Mouse (Mus musculus) CH12.LX (cell line): Measurements from ENCODE around the gene Ccl7. TPM values are rescaled to one million over a fixed set of nuclear protein-coding genes. Genes with fewer than 3 reads are reported as not detected.

Source experiments
- DNase-seq: peaks from one replicate; pipeline ENCODE4 v3.0.0-alpha.2; 2013; ENCODE audit errors: extremely low read depth
- H3K27ac ChIP-seq: 2 replicates; pipeline ENCODE4 v1.5.1; 2012; ENCODE audit warnings: low read depth, mild to moderate bottlenecking, control low read depth, moderate library complexity; ENCODE audit not compliant: insufficient read depth
- H3K27me3 ChIP-seq: replicated peaks from 2 replicates; pipeline ENCODE3; 2012; ENCODE audit warnings: inconsistent platforms
- H3K36me3 ChIP-seq, 2 experiments: replicated peaks in 1 of 2; 2 replicates each; pipeline versions ENCODE3 to v1.6.1; 2012; ENCODE audit warnings: inconsistent platforms in 1 of 2, low read length in 1 of 2, mild to moderate bottlenecking in 1 of 2, mixed read lengths in 1 of 2, moderate library complexity in 1 of 2; ENCODE audit not compliant: control insufficient read depth in 1 of 2, insufficient read depth in 1 of 2
- H3K4me1 ChIP-seq, 2 experiments: 2 replicates each; pipeline ENCODE4 v1.6.1; 2012; ENCODE audit warnings: inconsistent platforms in 1 of 2, moderate library complexity in 1 of 2; ENCODE audit not compliant: insufficient read depth in 2 of 2, control insufficient read depth in 1 of 2
- H3K4me2 ChIP-seq: 2 replicates; pipeline ENCODE4 v1.6.1; 2012; ENCODE audit warnings: low read depth, mild to moderate bottlenecking, control low read depth; ENCODE audit not compliant: poor library complexity, insufficient read depth, severe bottlenecking
- H3K4me3 ChIP-seq, 3 experiments: fragments of 150-350 bp in 1 of 3; sonication (generic) in 1 of 3; replicated peaks in 1 of 3; 2 replicates each; pipeline versions ENCODE3 to v1.5.1; 2011 to 2012; ENCODE audit warnings: low read depth in 2 of 3, low read length in 2 of 3, mild to moderate bottlenecking in 2 of 3, moderate library complexity in 2 of 3, control low read depth in 1 of 3, improper control_type of control experiment in 1 of 3, inconsistent platforms in 1 of 3, mixed read lengths in 1 of 3; ENCODE audit not compliant: poor library complexity in 1 of 3
- H3K79me2 ChIP-seq: replicated peaks from 2 replicates; pipeline ENCODE4 v1.6.1; 2012; ENCODE audit warnings: mild to moderate bottlenecking, moderate library complexity; ENCODE audit not compliant: control insufficient read depth, poor library complexity, insufficient read depth, severe bottlenecking; ENCODE audit errors: extremely low read depth
- H3K9ac ChIP-seq: 2 replicates; pipeline ENCODE4 v1.6.1; 2012; ENCODE audit warnings: low read depth, mild to moderate bottlenecking, control low read depth, moderate library complexity; ENCODE audit not compliant: insufficient read depth
- H3K9me3 ChIP-seq: replicated peaks from 2 replicates; pipeline ENCODE3; 2012; ENCODE audit warnings: low read length, inconsistent platforms, mixed read lengths
- CHD1 ChIP-seq: IDR thresholded peaks from 2 replicates; pipeline ENCODE4 v1.6.1; 2012; ENCODE audit warnings: low read depth, low read length, improper control_type of control experiment, inconsistent platforms
- CHD2 ChIP-seq: IDR thresholded peaks from 2 replicates; pipeline ENCODE4 v1.6.1; 2011; ENCODE audit warnings: low read length, improper control_type of control experiment
- E2F4 ChIP-seq: IDR thresholded peaks from 2 replicates; pipeline ENCODE4 v1.6.1; 2011; ENCODE audit warnings: low read depth, low read length, improper control_type of control experiment; ENCODE audit not compliant: insufficient replicate concordance
- ELF1 ChIP-seq: IDR thresholded peaks from 2 replicates; pipeline ENCODE4 v1.6.1; 2014; ENCODE audit warnings: low read depth, mild to moderate bottlenecking, inconsistent platforms, low read length, improper control_type of control experiment
- EP300 ChIP-seq: IDR thresholded peaks from 2 replicates; pipeline ENCODE4 v1.6.1; 2011; ENCODE audit warnings: low read length, improper control_type of control experiment
- GABPA ChIP-seq: IDR thresholded peaks from 2 replicates; pipeline ENCODE4 v1.6.1; 2012; ENCODE audit warnings: low read depth, low read length, improper control_type of control experiment, inconsistent platforms; ENCODE audit not compliant: insufficient replicate concordance
- HCFC1 ChIP-seq: IDR thresholded peaks from 2 replicates; pipeline ENCODE4 v1.6.1; 2012; ENCODE audit warnings: low read depth, mild to moderate bottlenecking, inconsistent platforms, low read length, improper control_type of control experiment
- IRF4 ChIP-seq: IDR thresholded peaks from 2 replicates; pipeline ENCODE4 v1.6.1; 2014; ENCODE audit warnings: low read depth, mild to moderate bottlenecking, inconsistent platforms, low read length, improper control_type of control experiment
- JUN ChIP-seq: IDR thresholded peaks from 2 replicates; pipeline ENCODE4 v1.6.1; 2011; ENCODE audit warnings: low read depth, mild to moderate bottlenecking, low read length, improper control_type of control experiment, moderate library complexity; ENCODE audit not compliant: insufficient read depth
- JUND ChIP-seq: conservative IDR thresholded peaks from 2 replicates; pipeline ENCODE4 v1.6.1; 2011; ENCODE audit warnings: low read depth, low read length, improper control_type of control experiment
- MAZ ChIP-seq: IDR thresholded peaks from 2 replicates; pipeline ENCODE4 v1.6.1; 2012; ENCODE audit warnings: low read depth, mild to moderate bottlenecking, inconsistent platforms, low read length, improper control_type of control experiment, moderate library complexity
- MEF2A ChIP-seq: IDR thresholded peaks from 2 replicates; pipeline ENCODE4 v1.6.1; 2014; ENCODE audit warnings: low read depth, mild to moderate bottlenecking, inconsistent platforms, low read length, improper control_type of control experiment, borderline replicate concordance
- MXI1 ChIP-seq: IDR thresholded peaks from 2 replicates; pipeline ENCODE4 v1.6.1; 2011; ENCODE audit warnings: mild to moderate bottlenecking, low read depth, low read length, improper control_type of control experiment
- NRF1 ChIP-seq: IDR thresholded peaks from 2 replicates; pipeline ENCODE4 v1.6.1; 2014; ENCODE audit warnings: low read depth, mild to moderate bottlenecking, inconsistent platforms, low read length, improper control_type of control experiment, moderate library complexity
- PAX5 ChIP-seq: IDR thresholded peaks from 2 replicates; pipeline ENCODE4 v1.6.1; 2012; ENCODE audit warnings: low read length, inconsistent platforms, mixed read lengths
- SIN3A ChIP-seq: IDR thresholded peaks from 2 replicates; pipeline ENCODE4 v1.6.1; 2012; ENCODE audit warnings: low read length, improper control_type of control experiment, inconsistent platforms
- SMC3 ChIP-seq: IDR thresholded peaks from 2 replicates; pipeline ENCODE4 v1.6.1; 2011; ENCODE audit warnings: low read depth, low read length, improper control_type of control experiment
- TBP ChIP-seq: conservative IDR thresholded peaks from 2 replicates; pipeline ENCODE4 v1.6.1; 2011; ENCODE audit warnings: low read depth, low read length, improper control_type of control experiment
- USF2 ChIP-seq: conservative IDR thresholded peaks from 2 replicates; pipeline ENCODE4 v1.6.1; 2011; ENCODE audit warnings: low read depth, low read length, improper control_type of control experiment
- ZC3H11A ChIP-seq: IDR thresholded peaks from 2 replicates; pipeline ENCODE4 v1.6.1; 2012; ENCODE audit warnings: low read depth, mild to moderate bottlenecking, inconsistent platforms, low read length, improper control_type of control experiment
- ZMIZ1 ChIP-seq: IDR thresholded peaks from 2 replicates; pipeline ENCODE4 v1.6.1; 2012; ENCODE audit warnings: low read depth, mild to moderate bottlenecking, inconsistent platforms, low read length, improper control_type of control experiment
- ZNF384 ChIP-seq: IDR thresholded peaks from 2 replicates; pipeline ENCODE4 v1.6.1; 2012; ENCODE audit warnings: low read depth, low read length, improper control_type of control experiment, inconsistent platforms
- dilution Hi-C: fragments of 300-500 bp; cut with MboI; formaldehyde crosslinking; loops from 2 replicates; pipeline ENCODE4 v1.14.3; 2020; ENCODE audit warnings: low sequenced_read_pairs; ENCODE audit not compliant: extremely low pct_unique_long_range_greater_than_20kb, extremely low pct_ligation_motif_present
- in situ Hi-C: fragments of 300-500 bp; cut with MboI; formaldehyde crosslinking; loops from 3 replicates; pipeline ENCODE4 v1.14.3; 2019; ENCODE audit warnings: low sequenced_read_pairs, low pct_ligation_motif_present, low pct_unique_long_range_greater_than_20kb, mixed read lengths
- polyA plus RNA-seq: library from polyadenylated mRNA; unstranded; fragments of >175 nt; gene quantifications from 2 replicates; pipeline ENCODE4 v1.2.1, GENCODE M21; 2012; ENCODE audit warnings: low read depth; ENCODE audit not compliant: insufficient read length
- total RNA-seq, 2 experiments: library from RNA; depleted of rRNA; stranded (reverse); fragments of 300-350 nt in 1 of 2; fragments of >200 nt in 1 of 2; gene quantifications; 2 replicates each; pipeline ENCODE4 v1.2.3; 2012 to 2014

Gene Ccl7
- total and polyA plus RNA-seq, 3 experiments, result not detected

DNA sequence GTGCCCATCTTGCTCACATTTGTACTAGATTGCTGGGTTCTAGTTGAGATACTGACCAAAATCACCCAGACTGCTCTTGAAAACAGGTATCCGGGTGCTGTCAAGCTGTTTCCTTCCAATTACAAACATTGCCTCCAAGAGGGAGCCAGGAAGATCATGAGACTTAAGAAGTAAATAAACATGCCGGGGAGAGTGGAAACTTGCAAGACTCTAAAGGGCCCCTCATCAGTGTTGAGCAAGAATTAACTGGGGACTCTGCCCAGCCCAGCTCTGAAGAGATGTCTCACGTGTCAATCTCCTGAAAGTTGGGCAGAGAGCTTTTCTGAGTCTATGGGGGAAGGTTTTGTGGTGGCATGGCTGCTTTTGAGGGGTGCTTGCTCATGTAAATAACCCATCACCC is 31.5 kb downstream of the Ccl7 start:
- in situ Hi-C loops, result loop anchor here (10.0 kb wide), 1 partner anchor 98 kb away; no protein-coding TSS in a partner anchor
- H3K4me3 ChIP-seq, result no peak overlapping the region
- TF ChIP-seq MAZ, result no peak
- no peak for TF ChIP-seq IRF4
- no peak for TF ChIP-seq GABPA
- TF ChIP-seq JUND, result no peak
- no peak for TF ChIP-seq MXI1
- no peak for TF ChIP-seq PAX5
- TF ChIP-seq USF2, result no peak
- TF ChIP-seq ZMIZ1, result no peak
- no peak for TF ChIP-seq ELF1
- TF ChIP-seq CHD2, result no peak
- no peak for TF ChIP-seq EP300
- TF ChIP-seq ZC3H11A, result no peak
- no peak for TF ChIP-seq NRF1
- TF ChIP-seq HCFC1, result no peak
- no peak for TF ChIP-seq TBP
- no peak for TF ChIP-seq MEF2A
- TF ChIP-seq SIN3A, result no peak
- TF ChIP-seq ZNF384, result no peak
- TF ChIP-seq, all 38 proteins: peak for 0
- dilution Hi-C loops, result no loop called here
- Histone ChIP-seq H3K4me1 (peaks cover 0 to 1% of the 10 kb centered on the region in 2 experiments; a peak in 2 of 4 replicates), H3K27me3 (peaks cover 43% of the 10 kb centered on the region), H3K36me3 (no peaks in the 10 kb centered on the region), H3K79me2 (no peaks in the 10 kb centered on the region), H3K4me2 (no peak overlapping the region), H3K9me3 (peaks cover 3% of the 10 kb centered on the region), H3K9ac (no peak overlapping the region), H3K27ac (no peak overlapping the region)
- no peak for DNase-seq

DNA sequence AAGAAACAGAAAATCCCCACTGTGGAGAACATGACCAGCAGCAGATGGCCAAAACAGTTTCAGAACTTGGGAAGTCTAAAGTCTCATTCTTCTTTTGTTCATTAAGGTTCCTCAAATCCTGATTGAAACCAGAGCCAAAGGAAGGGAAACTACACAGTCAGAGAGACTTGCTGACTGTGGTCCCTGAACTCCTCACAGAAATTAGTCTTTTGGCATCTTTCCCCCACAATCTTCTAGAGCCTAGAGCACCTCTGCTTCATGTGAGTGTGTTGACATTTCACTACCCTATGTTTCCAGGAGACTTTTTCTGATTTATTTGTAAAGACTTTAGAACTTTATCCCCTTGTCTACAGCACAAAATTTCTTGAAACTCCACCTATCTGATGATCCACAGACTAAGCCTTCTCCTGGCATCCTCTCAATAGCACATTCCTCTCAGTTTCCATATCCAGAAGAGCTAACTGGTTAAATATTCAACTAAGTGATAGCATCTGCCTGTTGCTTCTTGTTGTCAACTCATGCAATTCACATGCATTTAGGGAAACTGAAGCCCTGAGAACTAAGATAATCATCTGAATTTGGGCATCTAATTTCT is 32.7 kb downstream of the Ccl7 start:
- TF ChIP-seq SMC3 (no peak), CHD1 (no peak), JUND (no peak), JUN (no peak), E2F4 (no peak), ZMIZ1 (no peak)
- Histone ChIP-seq H3K79me2 (no peaks in the 10 kb centered on the region), H3K36me3 (no peaks in the 10 kb centered on the region), H3K4me1 (no peaks in the 10 kb centered on the region), H3K4me2 (no peak overlapping the region), H3K27ac (no peak overlapping the region), H3K4me3 (no peak overlapping the region), H3K9ac (no peak overlapping the region), H3K9me3 (peaks cover 3% of the 10 kb centered on the region), H3K27me3 (peaks cover 50% of the 10 kb centered on the region)
- dilution Hi-C loops (no loop called here), in situ Hi-C loops (loop anchor here (10.0 kb wide), 1 partner anchor 97 kb away; no protein-coding TSS in a partner anchor)
- DNase-seq, result no peak
